Mouse (Mus musculus): ENCODE data around the gene Lrrc28.

Lrrc28 gene

GRCm38 (mm10) chr7:67644833-67645680 lies at the start of gene Lrrc28:
Gene Lrrc28 (minus strand): TSS chr7:67645268.
- DNase-seq (ENCODE audit: low read depth, low spot score), result peak; percentile 99

GRCm38 (mm10) chr7:67692791-67693538 lies 47.9 kb upstream of the Lrrc28 start:
- no peak for DNase-seq (ENCODE audit: low read depth, low spot score)

GRCm38 (mm10) chr7:67692141-67692540 lies 47.1 kb upstream of the Lrrc28 start:
- DNase-seq (ENCODE audit: low read depth, low spot score), result no peak

GRCm38 (mm10) chr7:67691036-67691435 lies 46.0 kb upstream of the Lrrc28 start:
- DNase-seq (ENCODE audit: low read depth, low spot score), result no peak

GRCm38 (mm10) chr7:67689793-67690192 lies 44.7 kb upstream of the Lrrc28 start:
- no peak for DNase-seq (ENCODE audit: low read depth, low spot score)

GRCm38 (mm10) chr7:67688281-67688680 lies 43.2 kb upstream of the Lrrc28 start:
- DNase-seq (ENCODE audit: low read depth, low spot score), result no peak

GRCm38 (mm10) chr7:67686545-67686944 lies 41.5 kb upstream of the Lrrc28 start:
- no peak for DNase-seq (ENCODE audit: low read depth, low spot score)

- DNase-seq (ENCODE audit: low read depth, low spot score), result no peak
Observed at GRCm38 (mm10) chr7:67683006-67683405, 37.9 kb upstream of the Lrrc28 start.

GRCm38 (mm10) chr7:67681078-67681477 lies 36.0 kb upstream of the Lrrc28 start:
- no peak for DNase-seq (ENCODE audit: low read depth, low spot score)

- no peak for DNase-seq (ENCODE audit: low read depth, low spot score)
Observed at GRCm38 (mm10) chr7:67678878-67679499, 33.9 kb upstream of the Lrrc28 start.

- no peak for DNase-seq (ENCODE audit: low read depth, low spot score)
Observed at GRCm38 (mm10) chr7:67673656-67674055, 28.6 kb upstream of the Lrrc28 start.

GRCm38 (mm10) chr7:67672650-67673049 lies 27.6 kb upstream of the Lrrc28 start:
- DNase-seq (ENCODE audit: low read depth, low spot score), result peak; percentile 78

GRCm38 (mm10) chr7:67670965-67671364 lies 25.9 kb upstream of the Lrrc28 start:
- no peak for DNase-seq (ENCODE audit: low read depth, low spot score)

GRCm38 (mm10) chr7:67663981-67664694 lies 19.1 kb upstream of the Lrrc28 start:
- no peak for DNase-seq (ENCODE audit: low read depth, low spot score)

- no peak for DNase-seq (ENCODE audit: low read depth, low spot score)
Observed at GRCm38 (mm10) chr7:67662424-67662823, 17.4 kb upstream of the Lrrc28 start.

- no peak for DNase-seq (ENCODE audit: low read depth, low spot score)
Observed at GRCm38 (mm10) chr7:67658110-67658509, 13.0 kb upstream of the Lrrc28 start.

GRCm38 (mm10) chr7:67655186-67655585 lies 10.1 kb upstream of the Lrrc28 start:
- DNase-seq (ENCODE audit: low read depth, low spot score), result no peak

- no peak for DNase-seq (ENCODE audit: low read depth, low spot score)
Observed at GRCm38 (mm10) chr7:67654668-67655067, 9.6 kb upstream of the Lrrc28 start.

- DNase-seq (ENCODE audit: low read depth, low spot score), result no peak
Observed at GRCm38 (mm10) chr7:67652211-67652610, 7.1 kb upstream of the Lrrc28 start.

- DNase-seq (ENCODE audit: low read depth, low spot score), result no peak
Observed at GRCm38 (mm10) chr7:67648376-67648775, 3.3 kb upstream of the Lrrc28 start.

GRCm38 (mm10) chr7:67647277-67647676 lies 2.2 kb upstream of the Lrrc28 start, which contains the start of gene Ttc23:
Gene Ttc23 (plus strand): TSS chr7:67647410.
- peak; percentile 68 for DNase-seq (ENCODE audit: low read depth, low spot score)

- no peak for DNase-seq (ENCODE audit: low read depth, low spot score)
Observed at GRCm38 (mm10) chr7:67646131-67646530, 1.1 kb upstream of the Lrrc28 start.

Measured in embryo, embryonic 11.5 days (tissue).